Comparison of ENCODE assay signal across 14 mouse cellular contexts in the genomic region with DNA sequence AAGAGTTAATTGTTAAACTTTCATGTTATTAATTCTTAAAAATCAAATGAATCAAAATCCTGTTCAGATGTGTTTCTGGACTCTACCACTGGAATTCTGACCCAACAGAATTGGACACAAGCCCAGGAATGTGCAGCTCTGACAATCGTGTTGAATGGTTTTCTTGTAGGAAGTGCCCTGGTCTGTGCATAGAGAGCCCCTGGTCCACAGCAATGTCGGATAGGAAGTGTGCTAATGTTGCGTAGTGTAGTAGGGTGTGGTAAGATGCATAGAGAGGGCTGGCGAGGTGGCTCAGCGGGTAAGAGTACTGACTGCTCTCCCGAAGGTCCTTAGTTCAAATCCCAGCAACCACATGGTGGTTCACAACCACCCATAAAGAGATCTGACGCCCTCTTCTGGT. TPM values are rescaled to one million over a fixed set of nuclear protein-coding genes. Genes with fewer than 3 reads are reported as not detected.
DNase-seq lines count a peak whose midpoint lies in the region; ATAC-seq and TF ChIP-seq lines count a peak whose summit lies in the region.
"Had no signal": no experiment of that assay in that cellular context is flagged by ENCODE, and none has a peak within 500 bp of the region (broad histone marks: within the 10 kb centered on the region; RNA-seq: fewer than 3 reads in every experiment).

No protein-coding gene starts in this region.

- no peak for TF ChIP-seq CTCF in liver, postnatal 0 days (IDR thresholded peaks at IDR 0.05; ENCODE audit: low read depth)

- 58% methylated on average over 7 of the region's 7 CpGs for WGBS in liver, postnatal 0 days (ENCODE audit: insufficient replicate concordance)
- 60% methylated on average over 7 of the region's 7 CpGs for WGBS in liver, embryonic 12.5 days (ENCODE audit: insufficient replicate concordance)

- H3K9me3 ChIP-seq in liver, postnatal 0 days (ENCODE audit: low read length): peaks cover 3% of the 10 kb centered on the region; the same call in 1 of the 2 replicates
- H3K9me3 ChIP-seq in liver, embryonic 12.5 days (replicated peaks): no peaks in the 10 kb centered on the region; the same call in 1 of the 2 replicates

- no peak overlapping the region for H3K4me2 ChIP-seq in liver, postnatal 0 days (ENCODE audit: low read depth, low read length)
- H3K4me2 ChIP-seq in liver, embryonic 12.5 days: no peak overlapping the region

- peak; percentile 92 for DNase-seq in heart, adult 11 months
- no peak for DNase-seq in heart, adult 8-10 months (ENCODE audit: low spot score)
- peak; percentile 20 for DNase-seq in liver, postnatal 0 days
- DNase-seq: cerebellum, adult 8-10 months; forebrain, postnatal 0 days; gastrocnemius, postnatal 36 days had no signal

- 0 out of 2 replicates have a peak, but pooled peaks cover 2% of the 10 kb centered on the region for H3K36me3 ChIP-seq in liver, postnatal 0 days (replicated peaks; ENCODE audit: insufficient read depth, low read length)
- 0 out of 2 replicates have a peak, but pooled peaks cover 4% of the 10 kb centered on the region for H3K36me3 ChIP-seq in liver, embryonic 12.5 days
- H3K36me3 ChIP-seq: embryonic facial prominence, embryonic 10.5 days had no signal

- ATAC-seq in liver, postnatal 0 days: no peak
- no peak for ATAC-seq in liver, embryonic 12.5 days
- peak; percentile 92 for ATAC-seq in granulocyte monocyte progenitor cell, adult 5-6 weeks (replicated peaks; ENCODE audit: poor library complexity, severe bottlenecking)
- ATAC-seq in megakaryocyte progenitor cell, adult 5-6 weeks (replicated peaks; ENCODE audit: poor library complexity): peak; percentile 66
- no peak for ATAC-seq in frontal cortex, adult (ENCODE audit: low TSS enrichment)
- ATAC-seq: CD4-positive, CD25-positive, alpha-beta regulatory T cell, adult 4 months; forebrain, postnatal 0 days; Patski had no signal

- no peaks in the 10 kb centered on the region for H3K27me3 ChIP-seq in liver, postnatal 0 days (ENCODE audit: insufficient read depth, low read length)
- no peaks in the 10 kb centered on the region for H3K27me3 ChIP-seq in liver, embryonic 12.5 days (replicated peaks)
- H3K27me3 ChIP-seq: Patski had no signal

- H3K9ac ChIP-seq in liver, postnatal 0 days (replicated peaks): no peak overlapping the region
- no peak overlapping the region for H3K9ac ChIP-seq in liver, embryonic 12.5 days
- H3K9ac ChIP-seq: forebrain, postnatal 0 days had no signal

- TF ChIP-seq EP300 in liver, postnatal 0 days (IDR thresholded peaks at IDR 0.05; ENCODE audit: low read depth): no peak

- no peak overlapping the region for H3K27ac ChIP-seq in liver, postnatal 0 days (ENCODE audit: low read depth)
- H3K27ac ChIP-seq in liver, embryonic 12.5 days: no peak overlapping the region
- H3K27ac ChIP-seq: embryonic facial prominence, embryonic 10.5 days had no signal

- no peak overlapping the region for H3K4me3 ChIP-seq in liver, postnatal 0 days (ENCODE audit: low read depth, low read length)
- H3K4me3 ChIP-seq in liver, embryonic 12.5 days: no peak overlapping the region
- H3K4me3 ChIP-seq: embryonic facial prominence, embryonic 10.5 days; myocyte had no signal

- peaks cover 15% of the 10 kb centered on the region for H3K4me1 ChIP-seq in liver, postnatal 0 days (ENCODE audit: insufficient read depth)
- peaks cover 47% of the 10 kb centered on the region for H3K4me1 ChIP-seq in liver, embryonic 12.5 days

RNA-seq across cellular contexts. Expression of a gene that starts 9.8 kb away (rescaled TPM):
- 10 to 100 TPM; 32.6 to 36.5 (median 33.9) TPM for total RNA-seq in heart, adult 8-10 months (2022)
- polyA plus RNA-seq in liver, postnatal 0 days (2015; fragmentation: Nextera tagmentation; extraction: Ambion mirVana): 8.2 and 9.0 TPM in 2 replicates
- polyA plus RNA-seq in liver, embryonic 12.5 days (2016; fragmentation: Nextera tagmentation; extraction: Ambion mirVana): 28.9 and 29.6 TPM in 2 replicates
- 11.8 and 12.5 TPM in 2 replicates for total RNA-seq in granulocyte monocyte progenitor cell, adult 5-6 weeks (2014; fragmentation: Nextera tagmentation)
- total RNA-seq in granulocyte monocyte progenitor cell, adult 5-6 weeks (2017): 9.0 and 10.1 TPM in 2 replicates
- 10.1 and 12.5 TPM in 2 replicates for total RNA-seq in megakaryocyte progenitor cell, adult 5-6 weeks (2015)
- total RNA-seq in megakaryocyte progenitor cell, adult 5-6 weeks (2017): 9.9 and 11.9 TPM in 2 replicates

RNA-seq across cellular contexts. Expression of a gene that starts 10.8 kb away (rescaled TPM):
- total RNA-seq in heart, adult 8-10 months (2022): under 1 TPM in 3 of 4 experiments, not detected in 1; 0.27 to 0.62 (median 0.38) TPM
- polyA plus RNA-seq in liver, postnatal 0 days (2015; fragmentation: Nextera tagmentation; extraction: Ambion mirVana): 2.6 and 3.0 TPM in 2 replicates
- 1.5 and 1.6 TPM in 2 replicates for polyA plus RNA-seq in liver, embryonic 12.5 days (2016; fragmentation: Nextera tagmentation; extraction: Ambion mirVana)
- total RNA-seq in granulocyte monocyte progenitor cell, adult 5-6 weeks (2014; fragmentation: Nextera tagmentation): not detected in 2 replicates
- 0.26 TPM in 1 of 2 replicates, not detected in the other for total RNA-seq in granulocyte monocyte progenitor cell, adult 5-6 weeks (2017)
- total RNA-seq in megakaryocyte progenitor cell, adult 5-6 weeks (2015): 0.39 TPM in 1 of 2 replicates, not detected in the other
- total RNA-seq in megakaryocyte progenitor cell, adult 5-6 weeks (2017): 0.14 and 0.92 TPM in 2 replicates

RNA-seq across cellular contexts. Expression of a gene that starts 12.0 kb away (rescaled TPM):
- 10 to 100 TPM; 33.3 to 40.0 (median 36.2) TPM for total RNA-seq in heart, adult 8-10 months (2022)
- polyA plus RNA-seq in liver, postnatal 0 days (2015; fragmentation: Nextera tagmentation; extraction: Ambion mirVana): 30.3 and 36.7 TPM in 2 replicates
- polyA plus RNA-seq in liver, embryonic 12.5 days (2016; fragmentation: Nextera tagmentation; extraction: Ambion mirVana): 101 and 107 TPM in 2 replicates
- total RNA-seq in granulocyte monocyte progenitor cell, adult 5-6 weeks (2014; fragmentation: Nextera tagmentation): 61.0 and 70.7 TPM in 2 replicates
- 46.5 and 47.8 TPM in 2 replicates for total RNA-seq in granulocyte monocyte progenitor cell, adult 5-6 weeks (2017)
- 105 and 107 TPM in 2 replicates for total RNA-seq in megakaryocyte progenitor cell, adult 5-6 weeks (2015)
- total RNA-seq in megakaryocyte progenitor cell, adult 5-6 weeks (2017): 42.0 and 51.7 TPM in 2 replicates

Comparison
In these comparisons a context has a peak if more than half of its experiments do, and no peak if none do; other contexts are left out.
1. ATAC-seq: peak in granulocyte monocyte progenitor cell, adult 5-6 weeks (single experiment) and megakaryocyte progenitor cell, adult 5-6 weeks (single experiment); none in liver, postnatal 0 days (single experiment), liver, embryonic 12.5 days (single experiment) and frontal cortex, adult (single experiment).